Mouse (Mus musculus) stomach, embryonic 16.5 days (tissue): ENCODE data around the gene Gm9195. TPM values are rescaled to one million over a fixed set of nuclear protein-coding genes. Genes with fewer than 3 reads are reported as not detected.

ENCODE experiments used
- ATAC-seq: fragments of 200-750 bp; cut with Nextera tagmentation; 2 replicates; pipeline ENCODE4 v1.8.0; 2017; ENCODE audit warnings: moderate number of reproducible peaks, moderate TSS enrichment; ENCODE audit not compliant: insufficient read depth, low FRiP score
- H3K27ac ChIP-seq: fragments of 300-500 bp; sonication (generic); 2 replicates; pipeline ENCODE4 v1.5.1; 2014; ENCODE audit warnings: low read length
- H3K27me3 ChIP-seq: fragments of 300-500 bp; sonication (generic); 2 replicates; pipeline ENCODE4 v1.6.1; 2014; ENCODE audit warnings: low read length, control low read depth, mixed read lengths; ENCODE audit not compliant: control insufficient read depth, insufficient read depth
- H3K36me3 ChIP-seq: fragments of 300-500 bp; sonication (generic); 2 replicates; pipeline ENCODE4 v1.6.1; 2014; ENCODE audit warnings: low read length; ENCODE audit not compliant: control insufficient read depth, insufficient read depth
- H3K4me1 ChIP-seq: fragments of 300-500 bp; sonication (generic); 2 replicates; pipeline ENCODE4 v1.6.1; 2014; ENCODE audit warnings: low read length, control low read depth, mixed read lengths; ENCODE audit not compliant: control insufficient read depth, insufficient read depth
- H3K4me2 ChIP-seq: fragments of 300-500 bp; sonication (generic); 2 replicates; pipeline ENCODE4 v1.6.1; 2014; ENCODE audit warnings: low read depth, low read length, mixed read lengths
- H3K4me3 ChIP-seq: fragments of 300-500 bp; sonication (generic); replicated peaks from 2 replicates; pipeline ENCODE4 v1.5.1; 2014; ENCODE audit warnings: mild to moderate bottlenecking, low read length
- H3K9ac ChIP-seq: fragments of 300-500 bp; sonication (generic); 2 replicates; pipeline ENCODE4 v1.6.1; 2014; ENCODE audit warnings: low read length
- H3K9me3 ChIP-seq: fragments of 300-500 bp; sonication (generic); replicated peaks from 2 replicates; pipeline ENCODE4 v1.6.1; 2016; ENCODE audit warnings: low read length, control low read depth; ENCODE audit not compliant: control insufficient read depth
- WGBS: fragments of 180-500 bp; shearing (Covaris S2); extraction: QIAGEN DNeasy Blood & Tissue Kit; methylation state at CpG from one replicate; pipeline ENCODE4 v1.1.7; 2014; 5-methylcytosine and 5-hydroxymethylcytosine counted together
- polyA plus RNA-seq: library from polyadenylated mRNA; unstranded; fragments of >200 nt; fragmentation: Nextera tagmentation; extraction: Ambion mirVana; gene quantifications from 2 replicates; pipeline ENCODE4 v1.2.1, GENCODE M21; 2015

Gene Gm9195
- polyA plus RNA-seq, 1 experiment from 2014 or later = not detected

- 72% methylated on average over 1 of the region's 1 CpGs for WGBS
- Histone ChIP-seq H3K27me3 (no peaks in the 10 kb centered on the region), H3K4me2 (no peak overlapping the region), H3K4me1 (no peaks in the 10 kb centered on the region), H3K9ac (no peak overlapping the region), H3K4me3 (no peak overlapping the region), H3K9me3 (no peaks in the 10 kb centered on the region), H3K27ac (no peak overlapping the region), H3K36me3 (no peaks in the 10 kb centered on the region)
- ATAC-seq = no peak
Measured at GRCm38 (mm10) chr14:72461591-72461990, 30.0 kb downstream of the Gm9195 start.

- no peak for ATAC-seq
- Histone ChIP-seq H3K4me3 (no peak overlapping the region), H3K27ac (no peak overlapping the region), H3K36me3 (no peaks in the 10 kb centered on the region), H3K4me2 (no peak overlapping the region), H3K9ac (no peak overlapping the region), H3K27me3 (no peaks in the 10 kb centered on the region), H3K9me3 (no peaks in the 10 kb centered on the region), H3K4me1 (no peaks in the 10 kb centered on the region)
- WGBS = 71% methylated on average over 2 of the region's 2 CpGs
Measured at GRCm38 (mm10) chr14:72460291-72460690, 31.3 kb downstream of the Gm9195 start.

GRCm38 (mm10) chr14:72458930-72459329 is 32.7 kb downstream of the Gm9195 start:
- Histone ChIP-seq H3K4me2 (no peak overlapping the region), H3K4me1 (no peaks in the 10 kb centered on the region), H3K9ac (no peak overlapping the region), H3K9me3 (no peaks in the 10 kb centered on the region), H3K27me3 (no peaks in the 10 kb centered on the region), H3K4me3 (no peak overlapping the region), H3K36me3 (no peaks in the 10 kb centered on the region), H3K27ac (no peak overlapping the region)
- ATAC-seq = no peak
- WGBS = 81% methylated on average over 1 of the region's 1 CpGs

- no peaks in the 10 kb centered on the region for H3K36me3 ChIP-seq
- 54% methylated on average over 9 of the region's 9 CpGs for WGBS
- H3K27ac ChIP-seq = no peak overlapping the region
- no peaks in the 10 kb centered on the region for H3K4me1 ChIP-seq
- H3K9ac ChIP-seq = no peak overlapping the region
- H3K4me3 ChIP-seq = no peak overlapping the region
- no peak overlapping the region for H3K4me2 ChIP-seq
- H3K9me3 ChIP-seq = no peaks in the 10 kb centered on the region
- no peaks in the 10 kb centered on the region for H3K27me3 ChIP-seq
- ATAC-seq = 0 out of 2 replicates have a peak, but pooled peaks have one; percentile 7
Measured at GRCm38 (mm10) chr14:72447141-72448091, 44.2 kb downstream of the Gm9195 start.

- no peak overlapping the region for H3K27ac ChIP-seq
- ATAC-seq = no peak
Measured at GRCm38 (mm10) chr14:72442936-72443335, 48.7 kb downstream of the Gm9195 start.

GRCm38 (mm10) chr14:72440929-72441328 is 50.7 kb downstream of the Gm9195 start:
- Histone ChIP-seq H3K4me2 (no peak overlapping the region), H3K9ac (no peak overlapping the region), H3K27me3 (no peaks in the 10 kb centered on the region), H3K36me3 (no peaks in the 10 kb centered on the region), H3K27ac (no peak overlapping the region), H3K4me1 (no peaks in the 10 kb centered on the region), H3K4me3 (no peak overlapping the region), H3K9me3 (no peaks in the 10 kb centered on the region)
- WGBS = 92% methylated on average over 7 of the region's 7 CpGs
- no peak for ATAC-seq

More at GRCm38 (mm10) chr14:72442936-72443335, 48.7 kb downstream of the Gm9195 start:
- 77% methylated on average over 11 of the region's 11 CpGs for WGBS
- Histone ChIP-seq H3K36me3 (no peaks in the 10 kb centered on the region), H3K9me3 (no peaks in the 10 kb centered on the region), H3K9ac (no peak overlapping the region), H3K4me3 (no peak overlapping the region), H3K4me1 (no peaks in the 10 kb centered on the region), H3K27me3 (no peaks in the 10 kb centered on the region), H3K4me2 (no peak overlapping the region)

- Histone ChIP-seq H3K36me3 (no peaks in the 10 kb centered on the region), H3K4me2 (no peak overlapping the region), H3K4me3 (no peak overlapping the region), H3K9me3 (no peaks in the 10 kb centered on the region), H3K4me1 (no peaks in the 10 kb centered on the region), H3K27me3 (no peaks in the 10 kb centered on the region), H3K27ac (no peak overlapping the region), H3K9ac (no peak overlapping the region)
- WGBS = 88% methylated on average over 6 of the region's 6 CpGs
- ATAC-seq = no peak
Measured at GRCm38 (mm10) chr14:72440436-72440835, 51.2 kb downstream of the Gm9195 start.

- H3K27me3 ChIP-seq = no peaks in the 10 kb centered on the region
- H3K9me3 ChIP-seq = no peaks in the 10 kb centered on the region
- no peaks in the 10 kb centered on the region for H3K4me1 ChIP-seq
- H3K27ac ChIP-seq = no peak overlapping the region
- 86% methylated on average over 1 of the region's 1 CpGs for WGBS
- no peak overlapping the region for H3K9ac ChIP-seq
- no peak overlapping the region for H3K4me2 ChIP-seq
- no peaks in the 10 kb centered on the region for H3K36me3 ChIP-seq
- H3K4me3 ChIP-seq = no peak overlapping the region
- ATAC-seq = no peak
Measured at GRCm38 (mm10) chr14:72438976-72439375, 52.7 kb downstream of the Gm9195 start.

- ATAC-seq = peak; percentile 91
- H3K4me3 ChIP-seq = no peak overlapping the region
- no peaks in the 10 kb centered on the region; the same call in 1 of the 2 replicates for H3K4me1 ChIP-seq
- H3K9ac ChIP-seq = no peak overlapping the region
- H3K9me3 ChIP-seq = no peaks in the 10 kb centered on the region
- peak overlapping the region; percentile 25; the same call in 1 of the 2 replicates for H3K27ac ChIP-seq
- H3K36me3 ChIP-seq = no peaks in the 10 kb centered on the region
- H3K4me2 ChIP-seq = no peak overlapping the region
- no peaks in the 10 kb centered on the region for H3K27me3 ChIP-seq
- 31% methylated on average over 1 of the region's 1 CpGs for WGBS
Measured at GRCm38 (mm10) chr14:72389696-72390095, 101.9 kb downstream of the Gm9195 start.
